Mouse (Mus musculus) common myeloid progenitor, adult 5-6 weeks (primary cell): ENCODE data around the gene Dvl1. TPM values are rescaled to one million over a fixed set of nuclear protein-coding genes. Genes with fewer than 3 reads are reported as not detected.

Source experiments
- ATAC-seq: replicated peaks from 2 replicates; pipeline ENCODE4 v1.8.0; 2016; ENCODE audit warnings: low read depth, mild to moderate bottlenecking, moderate TSS enrichment, inconsistent platforms; ENCODE audit not compliant: poor library complexity, severe bottlenecking
- total RNA-seq: library from RNA; stranded (forward); fragments of 200-1000, 187-1606 nt; gene quantifications from 2 replicates; pipeline ENCODE4 v1.2.3, GENCODE M21; 2017

Gene Dvl1
- total RNA-seq: 9.2 and 11.4 TPM in 2 replicates

GRCm38 (mm10) chr4:155846871-155847578 is at the start of gene Dvl1:
Gene Dvl1, plus strand, starts transcription at chr4:155847402.
- peak; percentile 71 for ATAC-seq

- ATAC-seq: no peak
Measured at GRCm38 (mm10) chr4:155802075-155802474, 45.1 kb upstream of the Dvl1 start.

GRCm38 (mm10) chr4:155802741-155803339 is 44.4 kb upstream of the Dvl1 start, which contains the start of gene Mrpl20:
Gene Mrpl20, plus strand, starts transcription at chr4:155802878.
- ATAC-seq: peak; percentile 53

- peak; percentile 97 for ATAC-seq
Measured at GRCm38 (mm10) chr4:155803340-155804041, 43.7 kb upstream of the Dvl1 start.

- ATAC-seq: no peak
Measured at GRCm38 (mm10) chr4:155807841-155808240, 39.4 kb upstream of the Dvl1 start.

GRCm38 (mm10) chr4:155811929-155812664 is 35.1 kb upstream of the Dvl1 start, which contains the start of gene Ccnl2:
Gene Ccnl2, plus strand, starts transcription at chr4:155812489.
- ATAC-seq: peak; percentile 99

- ATAC-seq: no peak
Measured at GRCm38 (mm10) chr4:155812665-155813181, 34.5 kb upstream of the Dvl1 start.

GRCm38 (mm10) chr4:155817533-155817932 is 29.7 kb upstream of the Dvl1 start:
- no peak for ATAC-seq

- 0 out of 2 replicates have a peak, but pooled peaks have one; percentile 29 for ATAC-seq
Measured at GRCm38 (mm10) chr4:155821025-155821424, 26.2 kb upstream of the Dvl1 start.

- no peak for ATAC-seq
Measured at GRCm38 (mm10) chr4:155823443-155823842, 23.8 kb upstream of the Dvl1 start.

GRCm38 (mm10) chr4:155829866-155830265 is 17.3 kb upstream of the Dvl1 start:
- ATAC-seq: no peak

- ATAC-seq: no peak
Measured at GRCm38 (mm10) chr4:155830596-155830995, 16.6 kb upstream of the Dvl1 start.

GRCm38 (mm10) chr4:155831205-155831766 is 15.9 kb upstream of the Dvl1 start, which contains the start of gene Aurkaip1:
Gene Aurkaip1, plus strand, starts transcription at chr4:155831272.
- ATAC-seq: peak; percentile 87

- ATAC-seq: no peak
Measured at GRCm38 (mm10) chr4:155831831-155832230, 15.4 kb upstream of the Dvl1 start.

GRCm38 (mm10) chr4:155832321-155832720 is 14.9 kb upstream of the Dvl1 start:
- ATAC-seq: no peak

- no peak for ATAC-seq
Measured at GRCm38 (mm10) chr4:155833234-155833633, 14.0 kb upstream of the Dvl1 start.

- ATAC-seq: peak; percentile 48
Measured at GRCm38 (mm10) chr4:155833836-155834235, 13.4 kb upstream of the Dvl1 start.

GRCm38 (mm10) chr4:155837404-155838010 is 9.7 kb upstream of the Dvl1 start:
- ATAC-seq: peak; percentile 37
